Mouse (Mus musculus): ENCODE measurements at regions not wholly inside any gene's neighbourhood (a gene's known extent, or its start where the extent isn't known, plus 50 kb on each side); places are given as distances from the start of the nearest gene placed in this dataset.

- TF ChIP-seq POLR2A (IDR thresholded peaks at IDR 0.05; ENCODE audit: extremely low read depth, insufficient read depth, low read length) (no peak), CTCF (IDR thresholded peaks at IDR 0.05; ENCODE audit: low read depth, low read length) (no peak)
Measured at GRCm38 (mm10) chr7:72691859-72692258, 385.5 kb upstream of the Mctp2 start.
